Mouse (Mus musculus): ENCODE results near the gene Ankrd12.

Ankrd12 gene

GRCm38 (mm10) chr17:65967751-65968150 is 109.1 kb downstream of the Ankrd12 start:
- DNase-seq (ENCODE audit: low spot score in 2 of 2): no peak

DNA sequence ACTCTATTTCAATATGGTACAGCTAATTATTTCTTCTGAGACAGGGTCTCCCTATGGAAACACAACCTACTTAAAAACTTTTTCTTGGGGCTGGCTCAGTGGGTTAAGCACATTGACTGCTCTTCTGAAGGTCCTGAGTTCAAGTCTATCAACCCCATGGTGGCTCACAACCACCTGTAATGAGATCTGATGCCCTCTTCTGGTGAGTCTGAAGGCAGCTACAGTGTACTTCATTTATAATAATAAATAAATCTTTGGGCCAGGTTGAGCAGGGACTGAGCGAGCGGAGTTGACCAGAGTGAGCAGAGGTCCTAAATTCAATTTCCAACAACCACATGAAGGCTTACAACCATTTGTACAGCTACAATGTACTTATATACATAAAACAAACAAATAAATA is 114.6 kb downstream of the Ankrd12 start:
- DNase-seq (ENCODE audit: low spot score in 2 of 2): no peak

- DNase-seq (ENCODE audit: low spot score in 2 of 2): no peak
These were observed 115.2 kb downstream of the Ankrd12 start for GRCm38 (mm10) chr17:65961606-65962136.

- DNase-seq (ENCODE audit: low spot score in 2 of 2): no peak
These were observed 117.9 kb downstream of the Ankrd12 start for GRCm38 (mm10) chr17:65959011-65959410.

- DNase-seq (ENCODE audit: low spot score in 2 of 2): no peak
These were observed 118.5 kb downstream of the Ankrd12 start for GRCm38 (mm10) chr17:65958366-65958765.

DNA sequence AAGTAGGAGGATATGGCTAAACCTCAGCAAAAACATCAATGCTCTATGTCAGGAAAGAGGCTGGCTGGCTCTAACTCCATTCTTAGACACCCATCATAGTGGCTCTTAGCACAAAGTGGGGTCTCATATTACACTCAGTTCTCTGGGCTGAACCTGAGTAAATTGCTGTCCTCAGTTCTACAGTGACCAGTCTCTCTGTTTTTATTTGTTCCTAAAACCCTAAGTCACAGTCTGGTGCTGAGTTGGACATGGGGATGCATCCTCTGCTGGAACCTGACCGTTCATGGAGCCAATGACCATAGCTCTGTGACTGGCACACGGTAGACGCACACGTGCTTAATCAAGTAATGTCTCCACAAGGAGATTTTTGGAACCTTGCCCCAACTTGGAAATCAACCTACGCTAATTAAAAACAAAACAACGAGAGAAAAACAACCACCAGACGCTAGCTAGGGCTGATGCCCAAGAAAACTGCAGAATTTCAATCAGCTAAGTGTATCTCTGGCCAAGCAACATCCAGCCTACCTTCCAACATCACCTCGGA is 119.0 kb downstream of the Ankrd12 start:
- no peak for DNase-seq (ENCODE audit: low spot score in 2 of 2)

DNA sequence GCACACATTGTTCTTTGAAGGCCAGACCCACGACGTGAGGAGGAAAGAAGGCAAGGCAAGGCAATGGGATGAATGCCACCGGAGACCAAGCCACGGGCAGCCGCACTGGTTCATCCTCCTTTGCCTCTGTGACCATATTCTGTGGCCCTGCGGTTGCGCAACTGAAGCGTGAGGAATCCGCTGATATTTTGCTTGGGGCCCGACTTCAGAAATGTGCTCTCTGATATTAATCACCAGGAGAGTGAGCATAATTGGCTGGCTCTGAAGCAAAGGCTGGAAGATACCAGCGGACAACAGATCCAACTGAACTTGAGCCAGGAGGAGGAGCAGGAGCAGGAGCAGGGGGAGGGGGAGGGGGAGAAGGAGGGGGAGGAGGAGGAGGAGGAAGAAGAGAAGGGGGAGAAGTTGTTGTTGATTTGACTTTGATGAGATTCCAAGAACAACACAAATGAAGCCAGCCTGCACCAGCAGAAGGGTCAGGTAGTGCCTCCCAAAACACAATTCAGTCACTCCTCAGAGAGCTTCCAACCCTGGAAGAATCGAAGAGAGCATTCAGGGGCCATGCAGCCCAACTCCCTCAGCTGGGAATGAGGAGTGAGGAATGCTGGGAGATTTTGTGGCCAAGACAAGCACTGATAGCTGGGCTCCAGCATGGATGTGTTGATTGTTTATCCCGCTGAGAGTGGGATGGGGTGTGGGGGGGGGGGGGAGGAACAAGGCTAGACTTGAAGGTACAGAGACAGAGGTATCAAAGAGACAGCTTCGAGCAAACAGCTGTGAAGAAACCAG is 119.7 kb downstream of the Ankrd12 start:
- no peak for DNase-seq (ENCODE audit: low spot score in 2 of 2)

GRCm38 (mm10) chr17:65956140-65956539 is 120.7 kb downstream of the Ankrd12 start:
- DNase-seq (ENCODE audit: low spot score in 2 of 2): no peak

- DNase-seq (ENCODE audit: low spot score in 2 of 2): no peak
These were observed 122.9 kb downstream of the Ankrd12 start for GRCm38 (mm10) chr17:65953959-65954358.

DNA sequence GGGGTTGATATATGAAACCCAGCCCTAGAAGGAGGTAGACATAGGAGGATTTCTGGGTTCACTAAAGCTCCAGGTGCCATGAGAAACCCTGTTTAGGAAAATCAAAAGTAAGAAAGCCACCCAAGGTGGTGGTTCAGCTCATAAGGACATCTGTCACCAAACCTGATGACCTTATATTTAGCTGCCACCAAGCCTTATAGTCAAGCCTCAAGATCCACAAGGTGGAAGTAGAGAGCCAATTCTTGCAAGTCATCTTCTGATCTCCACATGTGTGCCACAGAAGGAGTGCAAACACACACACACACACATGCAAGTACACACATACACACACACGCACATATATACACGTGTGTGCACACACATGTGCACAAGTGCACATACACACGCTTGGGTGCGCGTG is 124.8 kb downstream of the Ankrd12 start:
- no peak for DNase-seq (ENCODE audit: low spot score in 2 of 2)

DNA sequence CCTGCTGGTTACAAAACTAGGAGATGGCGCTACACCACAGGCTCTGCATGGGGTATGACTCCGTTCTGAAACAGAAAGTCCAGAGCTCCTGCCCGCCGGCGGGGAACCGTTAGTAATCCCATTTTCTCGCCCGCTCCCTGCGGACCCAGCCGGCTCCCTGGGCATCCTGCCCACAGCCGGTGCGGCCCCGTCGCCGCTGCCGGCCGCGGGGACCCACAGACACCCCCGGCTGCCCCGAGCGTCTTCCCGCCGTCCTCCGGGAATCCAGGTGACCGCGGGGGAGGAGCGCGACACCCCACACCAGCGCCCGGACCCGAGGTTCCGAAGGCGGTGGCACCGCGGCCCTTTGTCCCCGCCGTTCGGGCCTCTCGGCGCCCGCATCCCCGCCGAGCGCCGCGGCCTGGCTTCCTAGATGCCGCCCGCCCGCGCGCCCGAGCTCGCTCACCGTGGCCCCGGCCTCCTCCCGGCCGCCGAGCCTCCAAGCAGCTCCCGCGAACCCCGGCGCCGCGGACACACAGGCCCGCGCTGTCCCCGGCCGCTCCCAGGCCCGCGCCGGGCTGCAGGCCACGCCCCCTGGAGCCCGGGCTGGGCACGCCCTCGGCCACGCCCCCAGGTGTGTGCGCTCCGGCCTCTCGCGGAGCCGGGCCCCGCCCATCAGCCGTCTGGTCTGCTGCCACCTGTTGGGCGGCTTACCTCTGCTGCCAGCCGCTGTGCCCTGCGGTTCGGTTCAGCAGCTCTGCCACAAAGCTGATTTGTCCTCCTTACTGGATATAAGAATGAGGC is 126.1 kb downstream of the Ankrd12 start, which contains the start of gene Twsg1:
Gene Twsg1 (minus strand): TSS at position 605 of the 783 bp plus-strand sequence.
- peak; percentile 97 to 98 for DNase-seq (ENCODE audit: low spot score in 2 of 2)

- peak in 1 of 2 experiments; percentile 30 for DNase-seq (ENCODE audit: low spot score in 2 of 2)
These were observed 126.7 kb downstream of the Ankrd12 start for GRCm38 (mm10) chr17:65950183-65950582.

DNA sequence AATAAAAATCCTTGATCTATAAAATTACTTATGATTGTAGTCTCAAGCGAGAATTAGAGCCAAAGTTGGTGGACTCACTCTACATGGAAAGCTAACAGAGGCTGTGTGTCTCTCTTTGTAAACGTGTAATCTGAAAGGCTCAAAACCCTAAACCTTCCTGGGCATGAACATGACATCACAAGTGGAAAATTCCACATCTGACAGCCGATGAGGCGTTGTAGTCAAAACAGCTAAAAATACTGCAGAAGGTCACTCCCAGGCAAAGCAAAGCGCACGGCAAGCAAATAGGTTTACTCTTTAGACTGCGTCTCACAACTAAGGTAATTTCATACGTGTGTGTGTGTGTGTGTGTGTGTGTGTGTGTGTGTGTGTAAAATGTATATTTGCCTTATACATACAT is 129.6 kb downstream of the Ankrd12 start:
- no peak for DNase-seq (ENCODE audit: low spot score in 2 of 2)

GRCm38 (mm10) chr17:65945420-65945819 is 131.5 kb downstream of the Ankrd12 start:
- DNase-seq (ENCODE audit: low spot score in 2 of 2): no peak

DNA sequence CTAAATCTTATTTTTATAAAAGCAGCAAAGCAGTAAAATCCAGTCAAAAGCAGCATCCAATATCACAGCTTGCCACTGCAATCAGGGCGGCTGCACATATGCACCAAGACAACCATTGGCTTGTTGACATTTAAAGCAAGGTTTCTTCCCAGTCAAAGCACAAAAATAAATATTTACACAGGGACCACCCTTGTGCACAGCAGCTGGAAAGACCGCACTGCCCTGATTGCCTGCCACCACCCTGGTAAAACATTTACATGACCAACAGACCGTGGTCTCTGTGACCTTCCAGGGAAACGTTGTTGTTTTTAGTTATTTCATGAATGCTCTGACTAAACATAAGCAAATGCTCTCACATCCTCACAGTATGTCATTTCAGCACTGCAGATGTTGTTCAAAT is 134.5 kb downstream of the Ankrd12 start:
- no peak for DNase-seq (ENCODE audit: low spot score in 2 of 2)

DNA sequence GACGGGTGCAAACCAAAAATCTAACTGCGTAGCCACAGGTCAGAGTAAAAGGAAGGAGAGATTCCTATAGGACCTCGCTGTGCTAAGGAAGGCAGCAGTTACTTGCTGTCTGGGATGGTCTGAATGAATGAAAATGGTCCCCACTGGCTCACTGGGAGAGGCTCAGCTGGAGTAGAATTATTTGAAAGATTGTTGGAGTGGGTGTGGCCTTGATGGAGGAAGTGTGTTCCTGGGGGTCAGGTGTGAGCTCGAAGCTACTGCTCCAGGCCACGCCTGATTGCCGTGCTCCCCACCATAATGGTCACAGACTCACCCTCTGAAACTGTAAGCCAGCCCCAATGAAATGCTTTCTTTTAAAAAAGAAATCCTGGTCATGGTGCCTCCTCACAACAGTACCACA is 135.6 kb downstream of the Ankrd12 start:
- DNase-seq (ENCODE audit: low spot score in 2 of 2): no peak

- DNase-seq (ENCODE audit: low spot score in 2 of 2): no peak
These were observed 136.7 kb downstream of the Ankrd12 start for GRCm38 (mm10) chr17:65940221-65940620.

DNA sequence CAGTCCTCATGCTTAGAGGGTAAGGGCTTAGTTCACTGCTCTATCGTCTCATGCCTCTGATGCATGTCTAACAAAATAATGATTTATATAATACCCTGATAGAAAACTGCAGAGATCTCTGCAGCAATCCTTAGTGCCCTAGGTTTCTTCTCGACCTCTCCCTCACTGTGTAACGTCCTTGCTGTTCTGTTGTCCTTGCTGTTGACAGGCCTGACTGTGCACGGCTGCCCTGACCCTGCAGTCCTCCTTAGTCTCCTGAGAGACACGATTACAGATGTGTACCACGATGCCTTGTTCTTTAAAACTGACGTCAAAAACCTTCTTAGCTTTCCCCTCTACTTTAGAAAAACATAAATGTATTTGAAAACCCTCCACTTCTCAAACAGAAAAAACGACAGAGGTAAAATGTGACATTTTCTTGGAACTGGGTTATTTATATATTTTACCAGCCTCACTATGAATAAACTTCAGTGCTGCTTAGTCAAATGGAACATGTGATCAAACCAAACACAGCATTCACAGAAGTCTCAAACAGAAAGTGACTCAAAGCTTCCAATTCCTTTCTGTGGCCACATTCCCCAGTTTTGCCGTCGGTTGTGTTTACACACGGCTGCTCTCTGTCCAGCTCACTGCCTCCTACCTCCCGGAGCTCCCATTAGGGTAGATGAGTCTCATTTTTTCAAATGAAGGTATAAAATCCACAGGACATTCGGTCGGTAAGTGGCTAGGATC is 137.3 kb downstream of the Ankrd12 start:
- DNase-seq (ENCODE audit: low spot score in 2 of 2): no peak

DNA sequence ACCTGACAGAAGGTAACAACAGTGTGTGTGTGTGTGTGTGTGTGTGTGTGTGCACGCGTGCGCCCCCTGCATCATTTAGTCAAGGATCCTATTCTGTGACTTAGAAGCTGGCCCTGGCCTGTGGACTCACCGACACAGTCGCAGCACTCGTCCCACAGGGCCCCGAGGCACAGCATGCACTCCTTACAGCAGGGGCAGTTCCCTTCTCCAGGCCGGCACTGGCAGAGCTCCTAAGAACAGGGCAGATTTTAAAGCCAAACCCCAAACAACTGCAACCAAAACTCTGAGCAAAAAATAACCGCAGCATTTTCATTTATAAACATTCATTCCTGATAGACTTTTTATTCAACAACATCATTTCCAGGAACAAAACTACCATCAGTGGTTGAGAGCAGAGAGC is 139.2 kb downstream of the Ankrd12 start:
- DNase-seq (ENCODE audit: low spot score in 2 of 2): no peak

DNA sequence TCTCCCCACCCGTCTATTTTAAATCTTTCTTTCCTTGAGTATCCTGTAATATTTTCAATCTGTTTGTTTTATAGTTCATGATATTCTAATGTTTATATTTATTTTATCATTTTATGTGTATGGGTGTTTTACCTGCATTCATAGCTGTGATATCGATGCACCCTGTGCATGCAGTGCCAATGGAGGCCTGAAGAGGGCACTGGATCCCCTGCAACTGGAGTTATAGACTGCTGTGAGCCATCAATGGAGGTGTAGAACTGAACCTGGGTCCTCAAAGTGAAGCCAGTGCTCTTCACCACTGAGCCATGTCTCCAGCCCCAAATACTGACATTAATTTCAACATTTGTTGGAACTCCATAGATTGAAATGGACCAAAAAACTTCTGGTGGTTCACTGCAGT is 143.1 kb downstream of the Ankrd12 start:
- peak in 1 of 2 experiments; percentile 48 for DNase-seq (ENCODE audit: low spot score in 2 of 2)

- DNase-seq (ENCODE audit: low spot score in 2 of 2): no peak
These were observed 145.4 kb downstream of the Ankrd12 start for GRCm38 (mm10) chr17:65931525-65931924.

- DNase-seq (ENCODE audit: low spot score in 2 of 2): no peak
These were observed 145.9 kb downstream of the Ankrd12 start for GRCm38 (mm10) chr17:65930960-65931359.

All from spleen, postnatal 10 days (tissue).